Mouse (Mus musculus) hindbrain, embryonic 10.5 days (tissue): ENCODE measurements around the gene C87436. TPM values are rescaled to one million over a fixed set of nuclear protein-coding genes. Genes with fewer than 3 reads are reported as not detected.

ENCODE experiments used
- DNase-seq: peaks from one replicate; pipeline ENCODE4 v3.0.0-alpha.2; 2017; ENCODE audit warnings: low spot score
- H3K27ac ChIP-seq: fragments of 300-500 bp; sonication (generic); 2 replicates; pipeline ENCODE4 v1.5.1; 2016; ENCODE audit warnings: mild to moderate bottlenecking, moderate library complexity
- H3K27me3 ChIP-seq: fragments of 300-500 bp; sonication (generic); 2 replicates; pipeline ENCODE4 v1.6.1; 2016; ENCODE audit warnings: mild to moderate bottlenecking; ENCODE audit not compliant: poor library complexity, insufficient read depth, severe bottlenecking
- H3K36me3 ChIP-seq: fragments of 300-500 bp; sonication (generic); 2 replicates; pipeline ENCODE4 v1.6.1; 2016; ENCODE audit warnings: mild to moderate bottlenecking, moderate library complexity
- H3K4me1 ChIP-seq: fragments of 300-500 bp; sonication (generic); replicated peaks from 2 replicates; pipeline ENCODE4 v1.6.1; 2016; ENCODE audit warnings: mild to moderate bottlenecking
- H3K4me3 ChIP-seq: fragments of 300-500 bp; sonication (generic); 2 replicates; pipeline ENCODE4 v1.5.1; 2016; ENCODE audit warnings: mild to moderate bottlenecking, moderate library complexity
- H3K9me3 ChIP-seq: fragments of 300-500 bp; sonication (generic); 2 replicates; pipeline ENCODE4 v1.6.1; 2016; ENCODE audit warnings: mild to moderate bottlenecking, moderate library complexity
- WGBS: fragments of 180-500 bp; shearing (Covaris S2); methylation state at CpG from one replicate; pipeline ENCODE4 v1.1.7; 2016; 5-methylcytosine and 5-hydroxymethylcytosine counted together
- polyA plus RNA-seq: library from polyadenylated mRNA; unstranded; fragments of >200 nt; fragmentation: Nextera tagmentation; extraction: Ambion mirVana; gene quantifications from 2 replicates; pipeline ENCODE4 v1.2.1, GENCODE M21; 2016

The C87436 gene
- polyA plus RNA-seq, 1 experiment from 2014 or later = 26.2 TPM

GRCm38 (mm10) chr6:86494767-86495166 lies 56.6 kb downstream of the C87436 start:
- peaks cover 14% of the 10 kb centered on the region for H3K4me1 ChIP-seq
- no peaks in the 10 kb centered on the region for H3K27me3 ChIP-seq
- DNase-seq = no peak
- no peaks in the 10 kb centered on the region for H3K9me3 ChIP-seq
- WGBS = 96% methylated on average over 7 of the region's 7 CpGs
- H3K27ac ChIP-seq = no peak overlapping the region
- H3K4me3 ChIP-seq = no peak overlapping the region
- H3K36me3 ChIP-seq = no peaks in the 10 kb centered on the region

GRCm38 (mm10) chr6:86495661-86496060 lies 57.5 kb downstream of the C87436 start:
- Histone ChIP-seq H3K27ac (no peak overlapping the region), H3K4me1 (peaks cover 14% of the 10 kb centered on the region), H3K9me3 (no peaks in the 10 kb centered on the region), H3K36me3 (no peaks in the 10 kb centered on the region), H3K4me3 (no peak overlapping the region), H3K27me3 (no peaks in the 10 kb centered on the region)
- DNase-seq = no peak
- WGBS = 42% methylated on average over 3 of the region's 3 CpGs

GRCm38 (mm10) chr6:86496127-86496526 lies 58.0 kb downstream of the C87436 start:
- no peak for DNase-seq
- peaks cover 14% of the 10 kb centered on the region for H3K4me1 ChIP-seq
- H3K36me3 ChIP-seq = no peaks in the 10 kb centered on the region
- H3K27ac ChIP-seq = no peak overlapping the region
- no peak overlapping the region for H3K4me3 ChIP-seq
- H3K9me3 ChIP-seq = no peaks in the 10 kb centered on the region
- WGBS = 88% methylated on average over 8 of the region's 8 CpGs
- H3K27me3 ChIP-seq = no peaks in the 10 kb centered on the region

GRCm38 (mm10) chr6:86496585-86496984 lies 58.4 kb downstream of the C87436 start:
- DNase-seq = no peak
- 72% methylated on average over 5 of the region's 5 CpGs for WGBS

GRCm38 (mm10) chr6:86497071-86497815 lies 59.1 kb downstream of the C87436 start:
- H3K4me3 ChIP-seq = peak overlapping the region; percentile 26; the same call in 1 of the 2 replicates
- 26% methylated on average over 13 of the region's 13 CpGs for WGBS
- H3K36me3 ChIP-seq = no peaks in the 10 kb centered on the region
- peak; percentile 34 for DNase-seq
- peak overlapping the region; percentile 64 for H3K27ac ChIP-seq
- no peaks in the 10 kb centered on the region for H3K27me3 ChIP-seq
- no peaks in the 10 kb centered on the region for H3K9me3 ChIP-seq
- H3K4me1 ChIP-seq = peaks cover 14% of the 10 kb centered on the region

More at GRCm38 (mm10) chr6:86496585-86496984, 58.4 kb downstream of the C87436 start:
- H3K27ac ChIP-seq = peak overlapping the region; percentile 64
- H3K27me3 ChIP-seq = no peaks in the 10 kb centered on the region
- no peaks in the 10 kb centered on the region for H3K36me3 ChIP-seq
- no peak overlapping the region for H3K4me3 ChIP-seq
- peaks cover 14% of the 10 kb centered on the region for H3K4me1 ChIP-seq
- no peaks in the 10 kb centered on the region for H3K9me3 ChIP-seq

GRCm38 (mm10) chr6:86497942-86498732 lies 60.0 kb downstream of the C87436 start:
- 75% methylated on average over 11 of the region's 11 CpGs for WGBS
- Histone ChIP-seq H3K9me3 (no peaks in the 10 kb centered on the region), H3K4me3 (peak overlapping the region; percentile 26; the same call in 1 of the 2 replicates), H3K27ac (peak overlapping the region; percentile 64; the same call in 1 of the 2 replicates), H3K36me3 (no peaks in the 10 kb centered on the region), H3K4me1 (peaks cover 14% of the 10 kb centered on the region), H3K27me3 (no peaks in the 10 kb centered on the region)
- DNase-seq = no peak

- Histone ChIP-seq H3K4me3 (no peak overlapping the region), H3K36me3 (no peaks in the 10 kb centered on the region), H3K27ac (0 out of 2 replicates have a peak overlapping the region, but pooled peaks have one; percentile 30), H3K4me1 (peaks cover 14% of the 10 kb centered on the region), H3K9me3 (no peaks in the 10 kb centered on the region), H3K27me3 (no peaks in the 10 kb centered on the region)
- no peak for DNase-seq
- whole genome bisulfite sequencing = 73% methylated on average over 5 of the region's 5 CpGs
These were observed 61.5 kb downstream of the C87436 start for GRCm38 (mm10) chr6:86499571-86500109.

GRCm38 (mm10) chr6:86503513-86503912 lies 65.3 kb downstream of the C87436 start:
- H3K9me3 ChIP-seq = no peaks in the 10 kb centered on the region
- no peak overlapping the region for H3K4me3 ChIP-seq
- DNase-seq = no peak
- no peaks in the 10 kb centered on the region for H3K36me3 ChIP-seq
- no peaks in the 10 kb centered on the region for H3K27me3 ChIP-seq
- H3K4me1 ChIP-seq = no peaks in the 10 kb centered on the region
- WGBS = 91% methylated on average over 4 of the region's 4 CpGs
- no peak overlapping the region for H3K27ac ChIP-seq

- H3K27me3 ChIP-seq = no peaks in the 10 kb centered on the region
- no peaks in the 10 kb centered on the region for H3K9me3 ChIP-seq
- WGBS = 75% methylated on average over 7 of the region's 7 CpGs
- H3K4me3 ChIP-seq = no peak overlapping the region
- H3K36me3 ChIP-seq = no peaks in the 10 kb centered on the region
- H3K4me1 ChIP-seq = no peaks in the 10 kb centered on the region
- DNase-seq = no peak
- no peak overlapping the region for H3K27ac ChIP-seq
These were observed 67.5 kb downstream of the C87436 start for GRCm38 (mm10) chr6:86505671-86506070.

GRCm38 (mm10) chr6:86506309-86506708 lies 68.1 kb downstream of the C87436 start:
- DNase-seq = no peak
- Histone ChIP-seq H3K27me3 (no peaks in the 10 kb centered on the region), H3K27ac (no peak overlapping the region), H3K4me3 (no peak overlapping the region), H3K9me3 (no peaks in the 10 kb centered on the region), H3K4me1 (no peaks in the 10 kb centered on the region), H3K36me3 (no peaks in the 10 kb centered on the region)
- WGBS = 75% methylated on average over 3 of the region's 3 CpGs

GRCm38 (mm10) chr6:86507116-86507515 lies 68.9 kb downstream of the C87436 start:
- no peaks in the 10 kb centered on the region for H3K27me3 ChIP-seq
- no peak overlapping the region for H3K4me3 ChIP-seq
- no peaks in the 10 kb centered on the region for H3K9me3 ChIP-seq
- no peak for DNase-seq
- no peaks in the 10 kb centered on the region for H3K4me1 ChIP-seq
- H3K27ac ChIP-seq = no peak overlapping the region
- H3K36me3 ChIP-seq = no peaks in the 10 kb centered on the region

GRCm38 (mm10) chr6:86508736-86509135 lies 70.6 kb downstream of the C87436 start:
- WGBS = 80% methylated on average over 3 of the region's 3 CpGs
- H3K27ac ChIP-seq = no peak overlapping the region
- H3K36me3 ChIP-seq = no peaks in the 10 kb centered on the region
- DNase-seq = no peak
- H3K4me1 ChIP-seq = no peaks in the 10 kb centered on the region
- no peaks in the 10 kb centered on the region for H3K9me3 ChIP-seq
- H3K4me3 ChIP-seq = no peak overlapping the region
- H3K27me3 ChIP-seq = no peaks in the 10 kb centered on the region
